9 mouse cellular contexts compared by ENCODE assay signal in the genomic region with DNA sequence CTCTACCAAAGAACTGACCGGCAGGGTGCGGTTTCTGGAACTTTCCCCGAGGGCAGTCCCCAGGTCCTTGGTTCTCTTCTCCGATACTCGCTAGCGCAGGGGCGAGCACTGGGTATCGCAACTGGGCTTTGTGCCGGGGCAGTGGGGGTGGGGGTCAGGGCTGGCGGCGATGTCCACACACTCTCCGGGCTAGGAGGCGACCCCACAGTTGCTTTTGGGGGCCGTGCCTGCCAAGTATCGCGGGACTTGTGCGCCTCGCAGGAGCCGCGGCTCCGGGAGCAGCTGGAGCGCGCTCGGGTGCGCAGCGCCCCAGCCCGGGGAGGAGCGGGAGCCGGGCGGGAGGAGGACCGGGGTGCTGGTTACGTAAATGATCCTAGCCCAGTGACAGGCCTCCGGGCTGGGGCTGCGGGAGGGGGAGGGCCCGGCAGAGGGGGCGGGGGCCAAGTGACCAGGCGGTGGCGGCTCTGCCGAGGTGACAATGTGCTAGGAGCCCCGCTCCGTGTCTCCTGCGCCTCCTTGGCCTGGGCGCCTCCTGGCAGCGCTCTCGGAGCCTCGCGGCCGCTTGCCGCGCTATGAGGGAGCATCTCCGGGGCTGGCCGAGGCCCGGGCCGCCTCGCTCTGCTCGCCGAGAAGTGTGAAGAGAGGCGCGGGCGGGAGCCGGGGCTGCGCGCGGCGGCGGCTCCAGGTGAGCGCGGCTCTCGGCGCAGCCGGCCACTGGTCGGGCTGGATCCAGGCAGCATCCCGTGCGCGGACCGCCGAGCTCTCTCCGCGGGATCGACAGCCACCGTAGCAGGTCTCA. TPM values are rescaled to one million over a fixed set of nuclear protein-coding genes. Genes with fewer than 3 reads are reported as not detected.
DNase-seq lines count a peak whose midpoint lies in the region; ATAC-seq and TF ChIP-seq lines count a peak whose summit lies in the region.
"Had no signal": no experiment of that assay in that cellular context is flagged by ENCODE, and none has a peak within 500 bp of the region (broad histone marks: within the 10 kb centered on the region; RNA-seq: fewer than 3 reads in every experiment).

A gene (plus strand): TSS at position 381 of the 799 bp plus-strand sequence.

- H3K9ac ChIP-seq in forebrain, embryonic 12.5 days: peak within 1 kb of the TSS; percentile 63
- H3K9ac ChIP-seq in liver, postnatal 0 days (replicated peaks): no peak within 1 kb of the TSS

- H3K4me3 ChIP-seq in forebrain, embryonic 12.5 days (replicated peaks): peak within 1 kb of the TSS; percentile 61
- peak within 1 kb of the TSS; percentile 78 for H3K4me3 ChIP-seq in layer of hippocampus, adult 2 months
- no peak within 1 kb of the TSS for H3K4me3 ChIP-seq in liver, postnatal 0 days (ENCODE audit: low read depth, low read length)

- intact Hi-C loops in gastrocnemius, postnatal 14 days (cut with DNase I; ENCODE audit: low total_unique reads): no loop called here

- H3K27ac ChIP-seq in forebrain, embryonic 12.5 days: peak within 1 kb of the TSS; percentile 54
- peak within 1 kb of the TSS; percentile 95 for H3K27ac ChIP-seq in layer of hippocampus, adult 2 months
- no peak within 1 kb of the TSS for H3K27ac ChIP-seq in liver, postnatal 0 days (ENCODE audit: low read depth)

- under 1% methylated on average over 76 of the region's 81 CpGs for WGBS in forebrain, embryonic 12.5 days
- 1% methylated on average over 54 of the region's 81 CpGs for WGBS in liver, postnatal 0 days (ENCODE audit: insufficient replicate concordance)

- DNase-seq in gastrocnemius, postnatal 14 days: peak; percentile 6
- no peak for DNase-seq in gastrocnemius, postnatal 25 days
- DNase-seq in brain, embryonic 14.5 days (ENCODE audit: low read depth): peak; percentile 91
- DNase-seq in layer of hippocampus, adult 2 months (ENCODE audit: low spot score in 2 of 2): peak; percentile 67 to 77
- no peak for DNase-seq in liver, postnatal 0 days
- peak; percentile 82 for DNase-seq in retina, embryonic 14.5 days (ENCODE audit: low spot score)
- no peak for DNase-seq in spleen, postnatal 4 days (ENCODE audit: low spot score in 2 of 2)

- no peaks in the 10 kb centered on the region for H3K36me3 ChIP-seq in forebrain, embryonic 12.5 days (replicated peaks)
- H3K36me3 ChIP-seq in liver, postnatal 0 days (replicated peaks; ENCODE audit: insufficient read depth, low read length): no peaks in the 10 kb centered on the region

- H3K4me1 ChIP-seq in forebrain, embryonic 12.5 days: peaks cover 19% of the 10 kb centered on the region
- H3K4me1 ChIP-seq in liver, postnatal 0 days (ENCODE audit: insufficient read depth): no peaks in the 10 kb centered on the region

- H3K9me3 ChIP-seq in forebrain, embryonic 12.5 days: no peaks in the 10 kb centered on the region
- H3K9me3 ChIP-seq in liver, postnatal 0 days (ENCODE audit: low read length): no peaks in the 10 kb centered on the region

- peak; percentile 92 for ATAC-seq in forebrain, embryonic 12.5 days (ENCODE audit: low FRiP score)
- no peak for ATAC-seq in liver, postnatal 0 days

- no peak for TF ChIP-seq EP300 in liver, postnatal 0 days (IDR thresholded peaks at IDR 0.05; ENCODE audit: low read depth)

- H3K27me3 ChIP-seq in forebrain, embryonic 12.5 days: peaks cover 28% of the 10 kb centered on the region
- peaks cover 17% of the 10 kb centered on the region for H3K27me3 ChIP-seq in liver, postnatal 0 days (ENCODE audit: insufficient read depth, low read length)

- peak; percentile 67 for TF ChIP-seq POLR2A in brain, embryonic 14.5 days (IDR thresholded peaks at IDR 0.05; ENCODE audit: borderline replicate concordance, extremely low read depth, insufficient read depth, insufficient read length, poor library complexity, severe bottlenecking)

- TF ChIP-seq CTCF in brain, embryonic 14.5 days (IDR thresholded peaks at IDR 0.05; ENCODE audit: borderline replicate concordance, extremely low read depth, insufficient read depth, insufficient read length): no peak; the same call in 1 of the 2 replicates
- 0 out of 2 replicates have a peak, but pooled peaks have one; percentile 14 for TF ChIP-seq CTCF in layer of hippocampus, adult 2 months (conservative IDR thresholded peaks at IDR 0.05)
- TF ChIP-seq CTCF in liver, postnatal 0 days (IDR thresholded peaks at IDR 0.05; ENCODE audit: low read depth): no peak

- H3K4me2 ChIP-seq in forebrain, embryonic 12.5 days: peak within 1 kb of the TSS; percentile 95
- 0 out of 2 replicates have a peak within 1 kb of the TSS, but pooled peaks have one; percentile 6 for H3K4me2 ChIP-seq in liver, postnatal 0 days (ENCODE audit: low read depth, low read length)

RNA-seq across cellular contexts. Expression of the gene that starts here (rescaled TPM):
- under 1 TPM in 1 of 2 experiments, not detected in 1; 0.23 TPM for total RNA-seq in gastrocnemius, postnatal 14 days (2021)
- total RNA-seq in gastrocnemius, postnatal 25 days (2021): under 1 TPM in 1 of 2 experiments, not detected in 1; 0.20 TPM
- polyA plus RNA-seq in brain, embryonic 14.5 days (2012; rRNA removed): 1.4 and 3.2 TPM in 2 replicates
- polyA plus RNA-seq in forebrain, embryonic 12.5 days (2016; fragmentation: Nextera tagmentation; extraction: Ambion mirVana): 2.7 and 3.8 TPM in 2 replicates
- 10 to 100 TPM; 23.0 to 26.0 TPM for total RNA-seq in layer of hippocampus, adult 2 months (2021)
- not detected in 2 replicates for polyA plus RNA-seq in liver, postnatal 0 days (2015; fragmentation: Nextera tagmentation; extraction: Ambion mirVana)
- polyA plus RNA-seq: large intestine, adult 2 months had no signal

Comparison
In these comparisons a context has a peak if more than half of its experiments do, and no peak if none do; other contexts are left out.
1. RNA of the gene that starts here (total RNA-seq): 23.0 to 26.0 TPM in layer of hippocampus, adult 2 months; 0.23 TPM in gastrocnemius, postnatal 14 days and 0.20 TPM in gastrocnemius, postnatal 25 days; every median in the first group is over 10 times any median in the second.
2. Peak in DNase-seq in gastrocnemius, postnatal 14 days; RNA of the gene not detected or under 1 TPM.
3. DNase-seq: peak in brain, embryonic 14.5 days (single experiment), layer of hippocampus, adult 2 months (2 of 2) and retina, embryonic 14.5 days (single experiment); none in gastrocnemius, postnatal 25 days (single experiment), liver, postnatal 0 days (single experiment) and spleen, postnatal 4 days (0 of 2).